Mouse (Mus musculus) erythroid progenitor cell, adult 5-6 weeks (primary cell): ENCODE data around the gene Gpc6. TPM values are rescaled to one million over a fixed set of nuclear protein-coding genes. Genes with fewer than 3 reads are reported as not detected.

Experiments used
- ATAC-seq: replicated peaks from 2 replicates; pipeline ENCODE4 v1.8.0; 2016; ENCODE audit warnings: moderate number of reproducible peaks, mild to moderate bottlenecking, moderate TSS enrichment, inconsistent platforms; ENCODE audit not compliant: poor library complexity, low FRiP score, severe bottlenecking
- total RNA-seq, 2 experiments: library from RNA; stranded (forward) in 1 of 2; stranded (reverse) in 1 of 2; fragments of 150-400 nt in 1 of 2; fragments of 186-747, 209-891 nt in 1 of 2; gene quantifications; 2 replicates each; pipeline versions ENCODE4 v1.2.3 to v1.2.4; 2015 to 2017; ENCODE audit warnings: low replicate concordance in 2 of 2

The Gpc6 gene
- total RNA-seq, 2 experiments from 2014 or later: not detected

- no peak for ATAC-seq
Measured at GRCm38 (mm10) chr14:117813473-117813872, 888.4 kb downstream of the Gpc6 start.

GRCm38 (mm10) chr14:117816008-117816407 lies 890.9 kb downstream of the Gpc6 start:
- no peak for ATAC-seq

- ATAC-seq: no peak
Measured at GRCm38 (mm10) chr14:117816706-117817105, 891.6 kb downstream of the Gpc6 start.

GRCm38 (mm10) chr14:117817196-117817595 lies 892.1 kb downstream of the Gpc6 start:
- no peak for ATAC-seq

DNA sequence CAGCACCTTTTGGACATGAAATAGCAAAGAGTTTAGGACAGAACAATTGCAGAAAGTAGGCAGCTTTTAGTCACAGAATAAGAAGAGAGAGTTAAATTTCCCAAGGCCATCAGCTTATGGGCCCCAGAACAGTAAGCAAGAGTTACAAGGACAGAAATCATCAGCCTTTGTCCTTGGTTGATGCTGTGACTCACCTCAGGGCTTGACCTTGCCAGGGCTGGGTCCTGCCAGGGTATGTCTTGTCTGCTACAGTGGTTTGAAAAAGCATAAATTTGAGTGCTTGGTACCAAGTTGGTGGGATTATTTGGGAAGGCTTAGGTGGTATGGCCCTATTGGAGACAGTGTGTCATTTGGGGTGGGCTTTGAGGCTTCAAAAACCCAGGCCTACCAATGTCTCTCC lies 899.4 kb downstream of the Gpc6 start:
- ATAC-seq: no peak

- no peak for ATAC-seq
Measured at GRCm38 (mm10) chr14:117826294-117827046, 901.4 kb downstream of the Gpc6 start.

- no peak for ATAC-seq
Measured at GRCm38 (mm10) chr14:117831267-117831666, 906.2 kb downstream of the Gpc6 start.

DNA sequence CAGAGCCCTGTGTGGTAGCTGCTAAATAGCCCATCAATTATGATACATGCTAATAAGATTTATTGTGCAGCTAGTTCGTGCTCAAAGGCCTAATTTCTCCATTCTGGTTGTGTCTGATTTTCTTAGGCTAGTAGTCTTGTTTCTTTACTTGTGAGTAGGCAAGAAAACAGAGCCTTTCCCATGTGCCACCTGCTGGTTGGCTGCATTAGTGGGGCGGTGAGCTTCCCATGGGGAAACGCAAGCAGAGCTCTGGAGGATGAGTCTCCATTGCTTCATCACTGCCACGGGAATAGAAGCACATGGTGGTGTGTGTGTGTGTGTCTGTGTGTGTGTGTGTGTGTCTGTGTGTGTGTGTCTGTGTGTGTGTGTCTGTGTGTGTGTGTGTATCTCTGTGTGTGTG lies 906.6 kb downstream of the Gpc6 start:
- no peak for ATAC-seq

DNA sequence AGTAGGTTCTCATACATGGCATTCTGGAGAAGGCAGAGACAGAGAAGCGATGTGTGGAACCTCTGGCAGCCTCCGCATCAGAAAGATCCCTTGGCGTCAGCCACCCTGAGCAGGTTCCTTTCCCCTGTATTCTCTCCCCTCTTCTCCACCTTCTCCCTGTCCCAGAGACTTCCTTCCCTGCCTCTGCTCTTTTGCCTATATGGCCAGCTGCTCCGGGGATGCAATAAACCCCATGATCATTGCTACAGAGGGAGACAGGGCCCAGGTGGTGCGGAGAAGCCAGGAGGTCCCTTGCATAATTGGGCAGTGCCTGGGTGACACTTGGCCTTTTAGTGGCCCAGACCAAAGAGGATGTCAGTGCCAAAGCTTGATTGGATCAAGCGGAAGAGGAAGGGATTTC lies 910.4 kb downstream of the Gpc6 start:
- no peak for ATAC-seq

GRCm38 (mm10) chr14:117837021-117837420 lies 911.9 kb downstream of the Gpc6 start:
- ATAC-seq: no peak

DNA sequence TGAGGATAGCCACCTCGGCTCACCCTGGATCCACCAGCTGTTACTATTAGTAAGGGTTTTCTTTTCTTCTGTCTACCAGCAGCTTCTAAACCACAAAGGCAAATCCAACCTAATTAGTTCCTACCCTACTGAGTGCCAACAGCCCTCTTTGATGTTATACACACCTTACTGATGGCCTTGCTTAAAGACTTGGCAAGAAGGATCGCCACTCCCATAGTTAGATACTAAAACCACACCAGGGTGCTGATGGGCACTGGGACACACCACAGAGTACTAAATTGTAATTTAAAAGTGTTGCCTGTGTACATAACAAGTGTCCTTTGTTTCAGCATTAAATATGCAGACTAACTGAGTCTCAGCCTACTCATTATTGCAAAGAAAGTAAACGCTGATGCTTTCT lies 912.6 kb downstream of the Gpc6 start:
- no peak for ATAC-seq

DNA sequence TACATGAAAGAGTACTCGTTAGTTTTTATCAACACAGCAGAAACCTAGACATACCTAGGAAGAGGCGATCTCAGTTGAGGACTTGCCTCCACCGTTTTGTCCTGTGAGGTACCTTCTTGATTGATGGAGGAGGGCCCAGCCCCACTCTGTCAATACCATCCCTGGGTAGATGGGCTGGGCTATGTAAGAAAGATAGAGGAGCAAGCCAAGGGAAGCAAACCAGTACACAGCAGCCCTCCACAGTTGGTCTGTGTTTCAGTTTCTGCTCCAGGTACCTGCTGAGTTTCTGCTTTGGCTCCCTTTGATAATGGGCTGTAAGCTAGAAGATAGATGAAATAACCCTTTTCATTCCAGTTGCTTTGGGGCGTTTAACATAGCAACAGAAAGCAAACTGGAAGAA lies 916.1 kb downstream of the Gpc6 start:
- no peak for ATAC-seq

DNA sequence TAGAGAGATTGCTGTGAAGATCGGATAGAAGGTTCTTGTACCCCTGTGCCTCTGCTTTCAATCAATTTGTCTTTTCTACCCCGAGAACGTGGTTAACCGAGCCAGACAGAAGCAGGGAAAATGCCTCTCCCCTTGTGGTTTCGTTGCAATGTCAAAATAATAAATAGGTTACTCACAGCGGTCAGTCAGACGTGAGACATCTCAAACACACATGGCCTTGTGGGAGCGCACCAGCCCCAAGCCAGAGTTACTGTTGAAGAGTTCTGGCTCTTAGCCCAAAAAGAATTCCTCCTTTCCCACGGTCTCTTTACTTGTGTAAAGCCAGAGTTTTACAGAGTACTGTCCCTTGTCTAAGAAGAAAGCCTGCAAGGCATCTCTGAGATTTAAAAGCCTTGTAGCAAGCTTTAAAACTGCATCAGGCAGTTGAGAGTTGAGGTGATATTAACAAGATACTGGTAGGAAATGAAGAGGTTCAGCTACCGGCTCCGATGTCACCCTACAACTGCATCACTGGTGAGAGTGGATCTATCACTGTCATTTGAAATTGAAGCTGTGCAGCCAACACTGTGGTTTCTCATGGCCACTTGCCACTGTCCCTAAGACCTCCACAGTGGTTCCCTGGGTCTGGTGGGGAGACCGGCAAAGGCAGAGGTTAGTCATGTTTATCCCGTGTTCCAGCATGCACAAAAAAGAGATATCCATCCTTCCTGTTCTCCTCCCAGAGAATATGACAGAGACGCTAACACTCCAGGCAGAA lies 916.9 kb downstream of the Gpc6 start:
- no peak for ATAC-seq

DNA sequence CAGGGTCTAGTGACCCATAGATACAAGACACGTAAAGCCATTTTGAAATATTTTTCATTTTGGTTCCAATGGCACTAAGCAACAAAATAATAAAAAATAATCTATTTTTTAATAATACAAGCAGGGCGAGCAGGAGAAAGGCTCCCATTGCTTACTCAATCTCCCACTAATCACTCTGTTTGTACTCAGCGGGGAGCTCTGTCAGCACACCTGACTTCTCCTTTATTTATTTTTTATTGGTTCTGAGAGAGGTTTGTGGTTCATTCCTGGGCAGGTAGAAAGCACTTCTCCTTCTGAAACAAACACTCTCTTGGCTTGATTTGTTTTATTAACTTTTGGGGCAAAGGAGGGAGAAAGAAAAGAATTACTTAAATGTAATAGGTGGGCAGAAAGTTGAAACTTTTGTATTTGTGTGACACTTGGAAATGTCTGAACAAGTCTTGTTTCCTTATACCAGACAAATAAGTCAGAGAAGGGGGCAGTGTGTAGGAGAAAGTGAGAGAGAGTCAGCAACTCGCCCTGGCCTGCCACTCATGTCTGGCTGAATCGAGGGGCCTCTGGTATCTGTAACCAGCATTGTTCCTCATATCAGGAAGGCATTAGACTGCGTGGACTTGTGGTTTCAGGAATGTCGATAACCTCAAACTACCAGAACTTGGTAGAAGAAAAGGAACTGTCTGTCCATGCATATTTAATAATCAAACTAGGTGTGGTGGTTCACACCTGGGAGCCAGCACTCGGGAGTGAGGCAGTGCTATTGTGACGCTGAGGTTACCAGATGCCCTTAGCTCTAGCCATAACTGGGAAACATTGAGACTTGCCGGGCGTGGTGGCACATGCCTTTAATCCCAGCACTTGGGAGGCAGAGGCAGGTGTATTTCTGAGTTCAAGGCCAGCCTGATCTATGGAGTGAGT lies 924.7 kb downstream of the Gpc6 start:
- no peak for ATAC-seq

GRCm38 (mm10) chr14:117852266-117852665 lies 927.2 kb downstream of the Gpc6 start:
- no peak for ATAC-seq

DNA sequence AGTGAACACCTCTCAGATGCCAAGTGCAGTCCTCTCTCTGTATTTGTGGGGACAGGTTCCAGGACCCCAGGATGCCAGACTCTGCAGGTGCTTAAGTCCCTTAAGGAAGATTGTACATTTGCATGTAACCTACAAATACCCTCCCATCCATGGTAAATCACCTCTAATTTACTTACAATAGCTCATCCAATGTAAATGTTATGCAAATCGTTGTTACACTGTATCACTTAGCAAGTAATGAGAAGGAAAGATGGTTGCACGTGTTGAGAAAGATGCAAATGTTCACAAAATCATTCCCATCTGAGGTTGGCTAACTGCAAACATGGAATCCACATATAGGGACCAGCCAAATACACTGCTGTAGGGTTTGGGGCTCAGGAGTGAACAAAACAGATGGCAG lies 927.7 kb downstream of the Gpc6 start:
- no peak for ATAC-seq

DNA sequence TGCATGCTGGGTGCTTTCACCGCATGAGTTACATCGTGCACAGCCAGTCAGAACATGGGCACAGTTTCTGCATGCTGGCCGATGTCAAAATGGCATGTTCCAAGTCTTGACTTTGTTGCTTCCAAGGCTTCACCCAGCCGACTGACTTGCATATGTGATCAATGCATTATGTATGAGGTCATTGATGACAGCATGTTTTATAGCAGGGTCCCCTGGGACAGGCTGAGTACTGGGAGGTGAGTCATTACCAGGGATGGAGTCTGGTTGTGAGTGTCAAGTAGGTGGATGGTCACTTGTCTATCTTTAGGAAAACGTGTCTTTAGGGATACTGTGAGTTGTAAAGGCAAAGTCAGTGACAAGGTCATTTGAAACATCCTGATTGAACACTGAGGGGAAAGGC lies 929.4 kb downstream of the Gpc6 start:
- ATAC-seq: no peak

- no peak for ATAC-seq
Measured at GRCm38 (mm10) chr14:117871268-117871667, 946.2 kb downstream of the Gpc6 start.

DNA sequence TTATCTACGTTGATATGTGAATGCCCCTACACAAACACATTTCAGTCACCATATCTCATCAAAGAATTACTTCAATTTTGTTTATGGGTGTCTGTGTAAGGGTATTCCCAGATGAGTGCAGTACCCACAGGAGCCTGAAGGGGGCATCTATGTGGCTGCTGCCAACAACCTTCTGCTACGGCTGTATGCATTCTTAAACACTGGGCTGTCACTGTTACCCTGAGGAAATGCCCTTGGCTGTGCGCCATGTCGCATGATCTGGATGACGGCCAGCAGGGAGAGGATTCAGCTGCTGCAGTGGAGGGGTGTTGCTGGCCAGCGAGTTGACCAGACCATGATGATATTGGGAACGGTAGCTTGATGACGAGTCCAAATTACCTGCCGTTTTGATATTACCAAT lies 954.2 kb downstream of the Gpc6 start:
- no peak for ATAC-seq

DNA sequence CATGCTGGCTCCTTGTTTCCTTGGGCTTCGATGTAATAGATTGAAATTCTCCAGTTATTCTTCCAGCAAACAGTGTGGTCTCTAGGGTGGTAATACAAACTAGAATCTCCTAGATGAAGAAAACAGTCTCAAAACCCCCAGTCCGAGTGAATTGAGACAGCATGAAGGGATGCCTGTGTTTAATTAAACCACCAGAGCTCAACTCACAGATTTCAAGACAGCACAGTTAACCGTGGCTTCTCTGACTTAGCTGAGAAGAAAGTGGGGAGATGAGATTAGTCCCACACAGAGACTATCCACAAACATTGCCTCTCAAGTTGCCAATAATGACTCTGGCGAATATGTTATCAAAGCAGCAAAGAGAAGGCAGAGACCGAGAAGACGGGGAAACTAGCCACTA lies 956.0 kb downstream of the Gpc6 start:
- ATAC-seq: no peak
